Mouse (Mus musculus) neural tube, embryonic 11.5 days (tissue): Measurements from ENCODE around the gene Pklr. TPM values are rescaled to one million over a fixed set of nuclear protein-coding genes. Genes with fewer than 3 reads are reported as not detected.

Experiments used
- ATAC-seq: fragments of 200-750 bp; cut with Nextera tagmentation; 2 replicates; pipeline ENCODE4 v1.8.0; 2017; ENCODE audit warnings: moderate number of reproducible peaks, mild to moderate bottlenecking, moderate TSS enrichment, moderate library complexity; ENCODE audit not compliant: insufficient read depth, low FRiP score, low TSS enrichment
- DNase-seq: peaks from one replicate; pipeline ENCODE4 v3.0.0-alpha.2; 2015; ENCODE audit warnings: low spot score
- H3K27ac ChIP-seq: fragments of 300-500 bp; sonication (generic); 2 replicates; pipeline ENCODE4 v1.5.1; 2014; ENCODE audit warnings: low read depth, mild to moderate bottlenecking, low read length
- H3K27me3 ChIP-seq: fragments of 300-500 bp; sonication (generic); 2 replicates; pipeline ENCODE4 v1.6.1; 2014; ENCODE audit warnings: mild to moderate bottlenecking, low read length, mixed read lengths; ENCODE audit not compliant: control insufficient read depth, insufficient read depth
- H3K36me3 ChIP-seq: fragments of 300-500 bp; sonication (generic); 2 replicates; pipeline ENCODE4 v1.6.1; 2014; ENCODE audit warnings: mild to moderate bottlenecking, low read length, moderate library complexity, mixed read lengths; ENCODE audit not compliant: control insufficient read depth, insufficient read depth
- H3K4me1 ChIP-seq: fragments of 300-500 bp; sonication (generic); 2 replicates; pipeline ENCODE4 v1.6.1; 2014; ENCODE audit warnings: low read length, mixed read lengths; ENCODE audit not compliant: control insufficient read depth, insufficient read depth
- H3K4me2 ChIP-seq: fragments of 300-500 bp; sonication (generic); 2 replicates; pipeline ENCODE4 v1.6.1; 2014; ENCODE audit warnings: low read depth, mild to moderate bottlenecking, moderate library complexity
- H3K4me3 ChIP-seq: fragments of 300-500 bp; sonication (generic); 2 replicates; pipeline ENCODE4 v1.5.1; 2014; ENCODE audit warnings: low read depth, low read length
- H3K9ac ChIP-seq: fragments of 300-500 bp; sonication (generic); 2 replicates; pipeline ENCODE4 v1.6.1; 2014; ENCODE audit warnings: mild to moderate bottlenecking, low read length
- H3K9me3 ChIP-seq: fragments of 300-500 bp; sonication (generic); 2 replicates; pipeline ENCODE4 v1.6.1; 2016; ENCODE audit warnings: low read length; ENCODE audit not compliant: control insufficient read depth
- WGBS: fragments of 180-500 bp; shearing (Covaris S2); extraction: QIAGEN DNeasy Blood & Tissue Kit; methylation state at CpG from one replicate; pipeline ENCODE4 v1.1.7; 2014; 5-methylcytosine and 5-hydroxymethylcytosine counted together
- polyA plus RNA-seq: library from polyadenylated mRNA; unstranded; fragments of >200 nt; fragmentation: Nextera tagmentation; extraction: Ambion mirVana; gene quantifications from 2 replicates; pipeline ENCODE4 v1.2.1, GENCODE M21; 2014

Gene Pklr
- polyA plus RNA-seq, 1 experiment from 2014 or later, result 2.4 TPM

DNA sequence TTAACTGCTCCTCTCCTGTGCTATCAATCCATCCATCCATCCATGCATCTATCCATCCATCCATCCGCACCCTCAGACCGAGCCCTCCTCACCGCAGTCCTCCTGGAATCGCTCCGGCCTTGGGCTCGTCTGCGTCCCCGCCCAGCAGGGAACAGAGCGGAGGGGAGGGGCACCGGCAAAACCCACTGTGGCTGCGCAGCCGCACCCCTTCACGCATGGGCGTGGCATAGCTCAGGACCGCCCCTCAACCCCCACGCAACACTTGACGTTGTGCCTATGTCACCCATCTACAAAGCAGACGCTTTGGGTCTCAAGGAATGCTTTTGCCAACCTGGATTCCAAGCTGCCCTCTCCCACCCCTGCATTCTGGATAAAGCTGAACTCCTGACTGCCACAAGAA, 42.8 kb upstream of the Pklr start, which contains the start of gene Rusc1:
TSS of gene Rusc1 (minus strand) at position 137 of the 400 bp plus-strand sequence.
- under 1% methylated on average over 18 of the region's 18 CpGs for WGBS
- ATAC-seq (peak; percentile 74), DNase-seq (peak; percentile 88)
- Histone ChIP-seq H3K4me2 (peak within 1 kb of the TSS; percentile 99), H3K4me3 (peak within 1 kb of the TSS; percentile 57), H3K4me1 (peaks cover 20% of the 10 kb centered on the region), H3K27me3 (peaks cover 17% of the 10 kb centered on the region), H3K9me3 (no peaks in the 10 kb centered on the region), H3K9ac (peak within 1 kb of the TSS; percentile 54), H3K36me3 (peaks cover 8% of the 10 kb centered on the region), H3K27ac (no peak within 1 kb of the TSS)

DNA sequence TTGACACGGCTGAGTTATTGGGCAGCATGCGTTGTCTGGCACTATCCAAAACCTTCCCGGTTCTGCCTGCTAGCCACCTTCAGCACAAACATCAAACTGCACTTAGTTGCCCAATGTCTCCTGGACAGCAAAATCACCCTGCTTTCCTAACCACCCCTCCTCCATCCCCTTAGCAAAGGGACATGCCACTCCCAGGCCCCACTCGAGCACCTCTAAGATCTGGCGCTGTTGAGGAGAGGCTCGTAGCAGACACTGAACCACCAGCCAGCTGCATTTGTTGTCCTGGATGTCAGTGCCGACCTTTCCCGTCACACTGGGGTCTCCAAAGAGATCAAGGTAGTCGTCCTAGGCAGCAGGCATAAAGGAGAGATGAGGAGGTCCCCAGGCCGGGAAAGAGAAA, 41.9 kb upstream of the Pklr start:
- Histone ChIP-seq H3K4me2 (no peak overlapping the region), H3K9ac (no peak overlapping the region), H3K4me3 (no peak overlapping the region), H3K9me3 (no peaks in the 10 kb centered on the region), H3K27me3 (peaks cover 11% of the 10 kb centered on the region), H3K27ac (no peak overlapping the region), H3K4me1 (peaks cover 22% of the 10 kb centered on the region), H3K36me3 (peaks cover 13% of the 10 kb centered on the region)
- 89% methylated on average over 10 of the region's 10 CpGs for WGBS
- DNase-seq, result no peak
- no peak for ATAC-seq

DNA sequence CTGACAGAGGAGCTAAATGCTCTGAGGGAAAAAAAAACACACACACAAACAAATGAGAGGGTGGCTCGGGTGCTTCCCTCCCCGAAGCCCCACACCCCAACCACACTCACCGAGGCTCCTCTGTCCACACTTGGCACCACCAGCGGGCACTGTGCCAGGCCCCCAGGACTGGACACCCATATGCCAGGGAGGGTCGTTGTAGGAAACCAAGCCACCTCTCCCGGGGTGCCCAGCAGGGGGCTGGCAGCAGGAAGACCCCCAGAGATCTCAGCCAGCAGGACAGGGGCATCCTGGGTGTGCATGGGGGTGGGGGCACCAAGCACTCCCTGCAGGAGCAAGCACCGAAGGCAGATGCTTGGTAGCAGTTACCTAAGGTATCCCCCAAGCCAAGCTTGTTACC, 35.1 kb upstream of the Pklr start, which contains the start of gene Gm43738:
TSS of gene Gm43738 (minus strand) at position 289 of the 400 bp plus-strand sequence.
- Histone ChIP-seq H3K4me2 (peak within 1 kb of the TSS; percentile 87), H3K27ac (0 out of 2 replicates have a peak within 1 kb of the TSS, but pooled peaks have one; percentile 46), H3K4me1 (peaks cover 15% of the 10 kb centered on the region), H3K27me3 (no peaks in the 10 kb centered on the region), H3K9ac (peak within 1 kb of the TSS; percentile 67), H3K4me3 (peak within 1 kb of the TSS; percentile 81), H3K9me3 (no peaks in the 10 kb centered on the region), H3K36me3 (peaks cover 9% of the 10 kb centered on the region)
- ATAC-seq (no peak), DNase-seq (no peak)
- 48% methylated on average over 7 of the region's 7 CpGs for WGBS

DNA sequence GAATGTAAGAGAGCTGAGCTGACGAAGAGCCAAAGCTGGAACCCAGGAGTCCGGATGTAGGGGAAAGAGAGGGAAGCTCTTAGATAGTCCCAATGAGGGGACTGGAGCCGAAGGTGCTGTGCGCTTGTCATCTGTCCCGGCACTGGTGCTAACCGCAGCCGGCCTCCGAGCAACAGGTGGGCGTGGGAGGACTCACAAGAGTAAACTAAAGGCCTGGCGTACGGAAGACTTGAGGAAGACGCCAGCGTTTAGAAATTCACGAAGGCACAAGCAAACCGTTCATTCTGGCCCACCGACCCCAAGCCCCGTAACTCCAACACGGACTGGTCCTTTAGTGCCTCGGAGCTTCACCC, 34.5 kb upstream of the Pklr start:
- no peaks in the 10 kb centered on the region for H3K9me3 ChIP-seq
- DNase-seq (no peak), ATAC-seq (peak; percentile 40)
- H3K4me2 ChIP-seq, result peak overlapping the region; percentile 87
- peak overlapping the region; percentile 81 for H3K4me3 ChIP-seq
- 0% methylated on average over 19 of the region's 19 CpGs for WGBS
- H3K9ac ChIP-seq, result peak overlapping the region; percentile 67
- 0 out of 2 replicates have a peak overlapping the region, but pooled peaks have one; percentile 46 for H3K27ac ChIP-seq
- H3K36me3 ChIP-seq, result peaks cover 9% of the 10 kb centered on the region
- peaks cover 15% of the 10 kb centered on the region for H3K4me1 ChIP-seq
- H3K27me3 ChIP-seq, result no peaks in the 10 kb centered on the region

DNA sequence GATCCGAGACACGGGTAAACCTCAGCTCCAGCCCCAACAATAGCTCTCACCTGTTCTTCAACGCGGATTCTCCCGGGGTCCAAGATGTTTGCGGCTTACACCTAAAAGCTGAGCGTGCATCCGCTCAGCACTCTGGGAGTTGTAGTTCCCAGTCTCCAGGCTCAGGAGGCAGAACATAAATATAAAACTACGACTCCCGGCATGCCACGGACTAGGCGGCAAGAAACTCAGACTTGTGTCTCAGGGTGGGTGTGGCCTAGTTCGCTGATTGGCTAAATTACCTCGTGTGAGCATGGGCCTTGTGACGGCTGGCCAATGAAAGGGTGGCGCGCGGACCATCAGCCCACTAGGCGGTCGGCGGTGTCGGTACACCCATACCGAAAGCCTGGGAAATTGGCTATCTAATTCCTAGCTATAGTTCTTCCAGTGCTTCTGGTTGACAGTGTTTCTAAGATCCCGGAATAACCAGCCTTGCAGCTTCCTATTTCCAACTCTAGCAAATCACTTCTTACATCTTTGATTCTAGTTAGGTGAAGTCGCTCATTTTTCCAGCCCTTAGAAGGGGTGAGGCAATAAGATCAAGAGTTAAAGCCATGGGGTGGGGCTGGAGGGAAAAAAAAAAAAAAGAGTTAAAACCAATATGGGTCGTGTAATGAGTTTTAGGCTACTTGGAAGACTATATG, 34.0 kb upstream of the Pklr start, which contains the start of gene Fdps:
TSS of gene Fdps (minus strand) at position 148 of the 683 bp plus-strand sequence.
- H3K4me3 ChIP-seq, result peak within 1 kb of the TSS; percentile 81
- H3K9ac ChIP-seq, result peak within 1 kb of the TSS; percentile 67
- WGBS, result under 1% methylated on average over 26 of the region's 26 CpGs

DNA sequence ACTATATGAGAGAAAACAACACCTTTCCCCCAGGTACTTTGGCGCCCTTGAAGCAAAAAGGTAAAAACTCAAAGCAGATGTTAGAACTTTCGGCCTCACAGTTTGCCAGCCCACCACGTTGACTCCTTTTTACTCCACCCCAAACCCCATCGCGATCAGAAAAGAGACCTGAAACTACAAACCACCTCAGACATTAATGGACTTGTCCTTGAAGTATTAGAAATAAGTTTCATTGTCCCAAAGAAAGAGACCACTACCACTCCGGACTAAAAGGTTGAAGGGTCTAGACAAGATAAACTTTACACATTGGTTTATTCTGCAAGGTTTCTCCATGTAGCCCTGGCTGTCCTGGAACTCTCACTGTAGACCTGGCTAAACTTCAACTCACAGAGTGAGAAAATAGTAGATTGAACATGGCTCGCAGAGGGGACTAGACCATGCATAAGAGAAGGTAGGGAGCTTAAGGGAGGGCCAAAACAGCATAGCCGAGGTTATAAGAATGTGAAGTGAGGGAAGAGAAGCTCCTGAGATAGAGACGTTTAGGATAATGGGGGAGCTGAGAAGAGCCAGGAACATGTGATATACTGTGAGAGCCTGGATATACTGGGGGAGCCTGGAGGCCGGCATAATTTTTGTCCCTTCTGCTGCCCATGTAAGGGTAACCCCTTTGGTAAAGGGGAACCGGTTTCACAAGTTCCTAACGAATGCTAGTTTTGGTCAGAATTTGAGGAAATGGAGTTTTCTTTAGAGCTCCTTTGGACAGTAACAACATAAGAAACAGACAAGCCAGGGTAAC, 33.2 kb upstream of the Pklr start:
- no peaks in the 10 kb centered on the region for H3K27me3 ChIP-seq
- no peak for ATAC-seq
- no peak for DNase-seq
- no peak overlapping the region for H3K27ac ChIP-seq
- peaks cover 7% of the 10 kb centered on the region for H3K36me3 ChIP-seq
- H3K4me1 ChIP-seq, result peaks cover 15% of the 10 kb centered on the region
- H3K4me3 ChIP-seq, result no peak overlapping the region; the same call in 1 of the 2 replicates
- no peak overlapping the region for H3K9ac ChIP-seq
- peak overlapping the region; percentile 39; the same call in 1 of the 2 replicates for H3K4me2 ChIP-seq
- WGBS, result 65% methylated on average over 12 of the region's 12 CpGs
- H3K9me3 ChIP-seq, result no peaks in the 10 kb centered on the region

More for the DNA sequence above, 34.0 kb upstream of the Pklr start, which contains the start of gene Fdps:
- DNase-seq, result peak; percentile 95
- Histone ChIP-seq H3K27me3 (no peaks in the 10 kb centered on the region), H3K9me3 (no peaks in the 10 kb centered on the region), H3K36me3 (peaks cover 7% of the 10 kb centered on the region), H3K27ac (0 out of 2 replicates have a peak within 1 kb of the TSS, but pooled peaks have one; percentile 46), H3K4me1 (peaks cover 15% of the 10 kb centered on the region), H3K4me2 (peak within 1 kb of the TSS; percentile 87)
- ATAC-seq, result peak; percentile 99

DNA sequence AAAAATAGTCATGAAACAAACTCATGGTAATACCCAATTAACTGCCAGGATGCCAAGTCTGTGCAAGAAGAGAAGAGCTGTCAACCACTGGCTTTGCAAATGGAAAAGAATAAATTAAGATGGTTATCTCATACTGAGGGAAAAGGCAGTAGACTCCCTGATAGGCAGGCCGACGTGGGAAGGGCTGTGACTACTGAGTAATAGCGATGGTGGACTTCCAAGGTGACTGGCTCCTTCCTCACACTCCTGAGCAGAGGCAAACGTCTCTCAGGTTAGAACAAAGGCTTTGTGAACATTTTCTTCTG, 32.7 kb upstream of the Pklr start:
- H3K9me3 ChIP-seq, result no peaks in the 10 kb centered on the region
- H3K4me1 ChIP-seq, result peaks cover 13% of the 10 kb centered on the region
- H3K27me3 ChIP-seq, result no peaks in the 10 kb centered on the region
- DNase-seq, result no peak
- no peak overlapping the region for H3K9ac ChIP-seq
- ATAC-seq, result no peak
- no peak overlapping the region for H3K4me2 ChIP-seq
- 79% methylated on average over 4 of the region's 4 CpGs for WGBS
- H3K27ac ChIP-seq, result no peak overlapping the region
- H3K36me3 ChIP-seq, result peaks cover 5% of the 10 kb centered on the region
- no peak overlapping the region for H3K4me3 ChIP-seq

DNA sequence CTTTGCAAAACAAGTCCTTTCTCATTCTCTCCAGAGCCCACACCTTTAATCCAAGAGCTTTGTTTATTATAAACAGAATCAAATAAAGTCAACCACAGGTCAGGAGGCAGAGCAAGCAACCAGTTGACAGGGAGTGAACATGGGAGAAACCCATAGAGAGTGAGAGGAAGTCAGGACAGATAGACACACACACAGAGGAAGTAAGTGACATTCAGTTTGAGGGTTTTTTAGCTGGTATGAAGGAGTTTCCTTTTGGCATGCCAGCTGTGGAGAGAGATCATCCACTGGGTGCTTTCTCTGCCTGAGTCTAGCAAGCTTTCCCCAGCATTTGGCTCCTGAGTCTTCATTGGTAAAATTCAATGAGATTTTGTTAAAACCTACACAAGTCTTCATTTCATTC, 29.1 kb upstream of the Pklr start:
- H3K9ac ChIP-seq, result no peak overlapping the region
- no peak overlapping the region for H3K4me3 ChIP-seq
- H3K27ac ChIP-seq, result no peak overlapping the region
- no peaks in the 10 kb centered on the region for H3K4me1 ChIP-seq
- no peaks in the 10 kb centered on the region for H3K27me3 ChIP-seq
- no peak overlapping the region for H3K4me2 ChIP-seq
- H3K36me3 ChIP-seq, result no peaks in the 10 kb centered on the region
- ATAC-seq (no peak), DNase-seq (no peak)
- H3K9me3 ChIP-seq, result no peaks in the 10 kb centered on the region
